12 mouse cellular contexts compared by ENCODE assay signal in the genomic region with DNA sequence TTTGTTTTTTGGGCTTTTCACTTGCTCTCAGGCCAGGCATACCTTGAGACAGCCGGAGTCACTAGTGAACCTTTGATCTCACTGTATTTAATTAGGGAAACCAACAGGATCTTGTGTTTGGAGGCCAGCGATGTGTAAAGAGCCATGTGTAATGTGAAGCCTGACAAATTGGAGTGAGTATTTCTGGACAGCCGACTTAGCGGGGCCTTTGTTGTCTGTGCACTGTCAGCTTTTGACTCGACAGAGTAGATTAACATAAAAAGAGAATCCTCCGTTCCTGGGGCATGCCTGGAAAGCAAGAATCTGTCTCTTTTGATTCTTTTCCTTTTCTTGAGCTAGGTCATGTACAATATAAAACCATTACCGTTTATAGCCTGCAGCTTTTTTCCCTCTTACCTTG.
A peak's percentile ranks its signal among the peaks of the same experiment; 100 is the strongest.
DNase-seq lines count a peak whose midpoint lies in the region; ATAC-seq and TF ChIP-seq lines count a peak whose summit lies in the region.
"Had no signal": no experiment of that assay in that cellular context is flagged by ENCODE, and none has a peak within 500 bp of the region (broad histone marks: within the 10 kb centered on the region; RNA-seq: fewer than 3 reads in every experiment).

No protein-coding gene starts in this region.

- no peak for DNase-seq in kidney, adult 2 months
- DNase-seq in limb, embryonic 10.5 days (ENCODE audit: low spot score), result peak; percentile 31
- DNase-seq in spleen, adult 12 weeks (ENCODE audit: low spot score), result no peak
- DNase-seq in cerebellum, adult 18-20 months, result no peak
- DNase-seq: kidney, postnatal 4 days; lung, postnatal 36 days had no signal

- peak; percentile 73; the same call in 1 of the 2 replicates for ATAC-seq in kidney, embryonic 14.5 days (ENCODE audit: low FRiP score, low TSS enrichment)
- peak; percentile 84 for ATAC-seq in forebrain, embryonic 12.5 days (ENCODE audit: low FRiP score)
- peak; percentile 69; the same call in 1 of the 2 replicates for ATAC-seq in neural tube, embryonic 15.5 days (ENCODE audit: low FRiP score)
- no peak for ATAC-seq in inflammation-experienced regulatory T-cells, adult 6 months
- ATAC-seq: Patski had no signal

- WGBS in kidney, embryonic 14.5 days, result 19% methylated on average over 7 of the region's 7 CpGs
- WGBS in kidney, adult 2 months, result 15% methylated on average over 7 of the region's 7 CpGs
- 9% methylated on average over 7 of the region's 7 CpGs for WGBS in forebrain, embryonic 12.5 days
- 35% methylated on average over 7 of the region's 7 CpGs for WGBS in limb, embryonic 10.5 days
- WGBS in neural tube, embryonic 15.5 days, result 10% methylated on average over 7 of the region's 7 CpGs

- H3K4me1 ChIP-seq in kidney, embryonic 14.5 days (ENCODE audit: control insufficient read depth, insufficient read depth, low read length), result no peaks in the 10 kb centered on the region
- H3K4me1 ChIP-seq in kidney, adult 2 months (ENCODE audit: control insufficient read depth, insufficient read depth, low read length), result no peaks in the 10 kb centered on the region
- H3K4me1 ChIP-seq in forebrain, embryonic 12.5 days, result peaks cover 2% of the 10 kb centered on the region
- H3K4me1 ChIP-seq in limb, embryonic 10.5 days, result no peaks in the 10 kb centered on the region
- H3K4me1 ChIP-seq in neural tube, embryonic 15.5 days, result 0 out of 2 replicates have a peak, but pooled peaks cover 3% of the 10 kb centered on the region
- H3K4me1 ChIP-seq: limb, embryonic 12.5 days had no signal

- no peaks in the 10 kb centered on the region for H3K9me3 ChIP-seq in kidney, embryonic 14.5 days (ENCODE audit: control insufficient read depth, low read length)
- no peaks in the 10 kb centered on the region for H3K9me3 ChIP-seq in forebrain, embryonic 12.5 days
- no peaks in the 10 kb centered on the region for H3K9me3 ChIP-seq in limb, embryonic 10.5 days (replicated peaks)
- no peaks in the 10 kb centered on the region for H3K9me3 ChIP-seq in neural tube, embryonic 15.5 days (replicated peaks)
- H3K9me3 ChIP-seq: limb, embryonic 12.5 days had no signal

- no peak overlapping the region for H3K4me2 ChIP-seq in kidney, embryonic 14.5 days (replicated peaks; ENCODE audit: low read depth, low read length)
- H3K4me2 ChIP-seq in forebrain, embryonic 12.5 days, result no peak overlapping the region
- H3K4me2 ChIP-seq in neural tube, embryonic 15.5 days, result peak overlapping the region; percentile 28; the same call in 1 of the 2 replicates
- H3K4me2 ChIP-seq: limb, embryonic 12.5 days had no signal

- H3K27me3 ChIP-seq in kidney, embryonic 14.5 days (ENCODE audit: control insufficient read depth, insufficient read depth, low read length), result no peaks in the 10 kb centered on the region
- no peaks in the 10 kb centered on the region for H3K27me3 ChIP-seq in kidney, adult 2 months (replicated peaks; ENCODE audit: control insufficient read depth, insufficient read depth, low read length)
- no peaks in the 10 kb centered on the region for H3K27me3 ChIP-seq in forebrain, embryonic 12.5 days
- H3K27me3 ChIP-seq in limb, embryonic 10.5 days (ENCODE audit: low read depth, poor library complexity, severe bottlenecking), result no peaks in the 10 kb centered on the region
- H3K27me3 ChIP-seq in neural tube, embryonic 15.5 days (replicated peaks), result no peaks in the 10 kb centered on the region
- H3K27me3 ChIP-seq: limb, embryonic 12.5 days had no signal

- no peak overlapping the region for H3K4me3 ChIP-seq in kidney, embryonic 14.5 days (ENCODE audit: low read length)
- H3K4me3 ChIP-seq in kidney, adult 2 months (ENCODE audit: insufficient read depth, low read depth, low read length), result no peak overlapping the region
- no peak overlapping the region for H3K4me3 ChIP-seq in forebrain, embryonic 12.5 days (replicated peaks)
- H3K4me3 ChIP-seq in limb, embryonic 10.5 days, result no peak overlapping the region
- H3K4me3 ChIP-seq in neural tube, embryonic 15.5 days (replicated peaks), result no peak overlapping the region
- H3K4me3 ChIP-seq: limb, embryonic 12.5 days had no signal

- no peak for TF ChIP-seq POLR2A in kidney, adult 2 months (IDR thresholded peaks at IDR 0.05; ENCODE audit: low read depth, low read length)

- TF ChIP-seq CTCF in kidney, adult 2 months (conservative IDR thresholded peaks at IDR 0.05; ENCODE audit: insufficient read depth, insufficient read length, low read depth, low read length), result no peak

- H3K36me3 ChIP-seq in kidney, embryonic 14.5 days (ENCODE audit: control insufficient read depth, insufficient read depth, low read length), result no peaks in the 10 kb centered on the region
- H3K36me3 ChIP-seq in kidney, adult 2 months (ENCODE audit: control insufficient read depth, insufficient read depth, low read length), result no peaks in the 10 kb centered on the region
- no peaks in the 10 kb centered on the region for H3K36me3 ChIP-seq in forebrain, embryonic 12.5 days (replicated peaks)
- H3K36me3 ChIP-seq in limb, embryonic 10.5 days, result no peaks in the 10 kb centered on the region
- no peaks in the 10 kb centered on the region for H3K36me3 ChIP-seq in neural tube, embryonic 15.5 days
- H3K36me3 ChIP-seq: limb, embryonic 12.5 days had no signal

- no peak overlapping the region for H3K9ac ChIP-seq in kidney, embryonic 14.5 days (ENCODE audit: low read depth, low read length)
- no peak overlapping the region for H3K9ac ChIP-seq in forebrain, embryonic 12.5 days
- no peak overlapping the region for H3K9ac ChIP-seq in neural tube, embryonic 15.5 days (replicated peaks)
- H3K9ac ChIP-seq: limb, embryonic 12.5 days had no signal

- no peak overlapping the region for H3K27ac ChIP-seq in kidney, embryonic 14.5 days (ENCODE audit: low read depth, low read length)
- no peak overlapping the region for H3K27ac ChIP-seq in kidney, adult 2 months (ENCODE audit: insufficient read depth, low read depth, low read length)
- H3K27ac ChIP-seq in forebrain, embryonic 12.5 days, result no peak overlapping the region
- no peak overlapping the region for H3K27ac ChIP-seq in limb, embryonic 10.5 days
- no peak overlapping the region for H3K27ac ChIP-seq in neural tube, embryonic 15.5 days (replicated peaks)
- H3K27ac ChIP-seq: limb, embryonic 12.5 days had no signal
